Mouse (Mus musculus) ES-Bruce4 (cell line): ENCODE data around the gene Ddc. TPM values are rescaled to one million over a fixed set of nuclear protein-coding genes. Genes with fewer than 3 reads are reported as not detected.

ENCODE experiments used
- H3K27ac ChIP-seq: 2 replicates; pipeline ENCODE4 v1.5.1; 2012; ENCODE audit warnings: low read length, inconsistent platforms; ENCODE audit not compliant: insufficient read depth
- H3K27me3 ChIP-seq: 2 replicates; pipeline ENCODE4 v1.6.1; 2012; ENCODE audit warnings: mild to moderate bottlenecking, low read length, inconsistent platforms; ENCODE audit not compliant: control insufficient read depth, poor library complexity, insufficient read depth, severe bottlenecking
- H3K36me3 ChIP-seq: 2 replicates; pipeline ENCODE4 v1.6.1; 2012; ENCODE audit warnings: inconsistent platforms, mild to moderate bottlenecking, low read length, moderate library complexity; ENCODE audit not compliant: control insufficient read depth, poor library complexity, insufficient read depth, severe bottlenecking
- H3K4me1 ChIP-seq: one replicate; pipeline ENCODE4 v1.8.1; 2011; ENCODE audit warnings: low read length; ENCODE audit not compliant: control insufficient read depth, insufficient read depth
- H3K4me3 ChIP-seq: 2 replicates; pipeline ENCODE4 v1.5.1; 2011; ENCODE audit warnings: low read depth, mild to moderate bottlenecking, low read length
- H3K9ac ChIP-seq: 2 replicates; pipeline ENCODE4 v1.6.1; 2012; ENCODE audit warnings: low read depth, mild to moderate bottlenecking, inconsistent platforms; ENCODE audit not compliant: poor library complexity, severe bottlenecking
- H3K9me3 ChIP-seq: replicated peaks from 2 replicates; pipeline ENCODE4 v1.6.1; 2012; ENCODE audit warnings: mild to moderate bottlenecking, low read length, inconsistent platforms; ENCODE audit not compliant: control insufficient read depth, poor library complexity, insufficient read depth, severe bottlenecking
- CTCF ChIP-seq: IDR thresholded peaks from one replicate; pipeline ENCODE4 v1.8.1; 2011; ENCODE audit warnings: low read depth, low read length
- EP300 ChIP-seq: IDR thresholded peaks from 2 replicates; pipeline ENCODE4 v1.6.1; 2011; ENCODE audit warnings: low read depth, low read length; ENCODE audit not compliant: insufficient read depth
- POLR2A ChIP-seq: IDR thresholded peaks from one replicate; pipeline ENCODE4 v1.8.1; 2011; ENCODE audit warnings: low read length; ENCODE audit not compliant: insufficient read depth
- polyA plus RNA-seq: library from polyadenylated mRNA; stranded (reverse); fragments of >200 nt; gene quantifications from 2 replicates; pipeline ENCODE4 v1.2.4, GENCODE M21; 2011; ENCODE audit warnings: low read depth; ENCODE audit not compliant: missing spikeins, insufficient read depth, insufficient read length

Gene Ddc
- polyA plus RNA-seq, 1 experiment: 7.0 TPM

GRCm38 (mm10) chr11:11798690-11799089, 99.3 kb downstream of the Ddc start:
- Histone ChIP-seq H3K27ac (no peak overlapping the region), H3K9ac (no peak overlapping the region), H3K4me1 (no peaks in the 10 kb centered on the region), H3K36me3 (peaks cover 52% of the 10 kb centered on the region), H3K27me3 (no peaks in the 10 kb centered on the region), H3K4me3 (no peak overlapping the region), H3K9me3 (no peaks in the 10 kb centered on the region)
- no peak for TF ChIP-seq CTCF
- no peak for TF ChIP-seq EP300

- no peaks in the 10 kb centered on the region for H3K4me1 ChIP-seq
- TF ChIP-seq EP300 (no peak), CTCF (no peak), POLR2A (no peak)
- no peaks in the 10 kb centered on the region for H3K9me3 ChIP-seq
- no peak overlapping the region for H3K27ac ChIP-seq
- H3K4me3 ChIP-seq: no peak overlapping the region
- peaks cover 17% of the 10 kb centered on the region for H3K36me3 ChIP-seq
- H3K27me3 ChIP-seq: no peaks in the 10 kb centered on the region
- H3K9ac ChIP-seq: no peak overlapping the region
These were observed 103.3 kb downstream of the Ddc start for GRCm38 (mm10) chr11:11794626-11795025.

- Histone ChIP-seq H3K27me3 (no peaks in the 10 kb centered on the region), H3K9me3 (no peaks in the 10 kb centered on the region), H3K36me3 (no peaks in the 10 kb centered on the region), H3K9ac (no peak overlapping the region), H3K27ac (no peak overlapping the region), H3K4me3 (no peak overlapping the region), H3K4me1 (no peaks in the 10 kb centered on the region)
- TF ChIP-seq POLR2A (no peak), CTCF (peak; percentile 70), EP300 (no peak)
These were observed 109.4 kb downstream of the Ddc start for GRCm38 (mm10) chr11:11788521-11788974.

- no peaks in the 10 kb centered on the region for H3K36me3 ChIP-seq
- TF ChIP-seq POLR2A (no peak), CTCF (no peak)
- no peaks in the 10 kb centered on the region for H3K27me3 ChIP-seq
- H3K4me1 ChIP-seq: no peaks in the 10 kb centered on the region
- no peak overlapping the region for H3K9ac ChIP-seq
- no peak overlapping the region for H3K27ac ChIP-seq
- H3K9me3 ChIP-seq: no peaks in the 10 kb centered on the region
- no peak overlapping the region for H3K4me3 ChIP-seq
These were observed 112.5 kb downstream of the Ddc start for GRCm38 (mm10) chr11:11785457-11785856.

- Histone ChIP-seq H3K9me3 (no peaks in the 10 kb centered on the region), H3K27me3 (no peaks in the 10 kb centered on the region), H3K4me3 (no peak overlapping the region), H3K27ac (no peak overlapping the region), H3K4me1 (no peaks in the 10 kb centered on the region), H3K36me3 (no peaks in the 10 kb centered on the region), H3K9ac (no peak overlapping the region)
- no peak for TF ChIP-seq POLR2A
- no peak for TF ChIP-seq CTCF
- TF ChIP-seq EP300: no peak
These were observed 116.2 kb downstream of the Ddc start for GRCm38 (mm10) chr11:11781728-11782127.

DNA sequence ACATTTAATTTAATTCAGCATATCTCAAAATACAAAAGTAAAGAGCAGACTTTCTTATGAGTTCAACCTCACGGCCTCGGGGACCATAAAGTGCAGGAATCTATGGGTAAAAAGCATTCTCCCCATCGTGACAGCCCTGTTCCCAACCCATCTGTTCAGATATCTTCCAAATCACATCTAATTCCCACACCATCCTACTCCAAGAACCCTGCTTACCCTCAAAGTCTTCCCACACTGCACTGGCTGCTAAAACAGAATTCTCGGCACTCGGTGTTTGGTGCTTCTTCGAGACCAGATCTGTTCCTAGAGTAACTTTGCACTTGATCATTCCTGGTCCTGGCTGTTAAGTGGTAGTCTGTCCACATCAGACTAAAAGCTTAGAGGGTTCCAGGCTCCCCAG, 119.6 kb downstream of the Ddc start:
- no peak overlapping the region for H3K27ac ChIP-seq
- H3K4me3 ChIP-seq: no peak overlapping the region
- no peak overlapping the region for H3K9ac ChIP-seq
- H3K27me3 ChIP-seq: no peaks in the 10 kb centered on the region
- no peaks in the 10 kb centered on the region for H3K4me1 ChIP-seq
- TF ChIP-seq POLR2A (no peak), EP300 (no peak), CTCF (no peak)
- no peaks in the 10 kb centered on the region for H3K9me3 ChIP-seq
- no peaks in the 10 kb centered on the region for H3K36me3 ChIP-seq
